In the genomic region with DNA sequence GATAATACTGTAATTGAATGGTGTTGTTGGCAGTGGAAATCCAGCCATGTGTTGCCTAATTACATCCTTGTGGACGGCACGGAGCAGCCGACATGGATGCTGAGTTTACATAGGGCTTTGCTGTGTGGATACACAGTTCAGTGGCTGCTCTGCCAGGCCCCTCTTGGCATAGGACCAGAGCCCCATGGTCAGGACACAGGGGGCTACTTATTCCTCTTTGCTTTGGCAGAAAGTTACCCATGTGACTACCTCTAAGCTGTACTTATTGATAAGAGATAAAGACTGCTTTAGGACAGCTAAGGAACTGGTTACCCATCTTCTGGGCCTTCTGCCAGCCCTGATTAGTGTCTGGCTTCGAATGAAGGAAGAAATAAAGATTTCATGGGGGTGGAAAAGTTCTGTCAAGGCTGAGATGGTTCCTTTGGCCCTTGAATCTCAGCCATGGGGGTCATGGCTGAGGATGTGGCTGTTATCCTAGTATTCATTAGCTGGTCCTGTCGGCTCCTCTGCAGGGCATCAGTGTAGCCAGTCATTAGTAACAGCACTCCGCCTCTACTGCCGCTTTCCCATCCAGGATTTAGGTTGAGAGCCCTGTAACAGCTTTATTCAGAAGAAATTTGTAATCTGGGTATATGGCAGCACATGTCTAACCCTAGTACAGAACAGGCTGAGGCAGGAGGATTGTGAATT, we compare ENCODE assay signal across 18 mouse cellular contexts. TPM values are rescaled to one million over a fixed set of nuclear protein-coding genes. Genes with fewer than 3 reads are reported as not detected.
DNase-seq lines count a peak whose midpoint lies in the region; ATAC-seq and TF ChIP-seq lines count a peak whose summit lies in the region.
"Had no signal": no experiment of that assay in that cellular context is flagged by ENCODE, and none has a peak within 500 bp of the region (broad histone marks: within the 10 kb centered on the region; RNA-seq: fewer than 3 reads in every experiment).

No protein-coding gene starts in this region.

- 61% methylated on average over 7 of the region's 7 CpGs for WGBS in forebrain, embryonic 14.5 days
- 85% methylated on average over 7 of the region's 7 CpGs for WGBS in forebrain, embryonic 11.5 days
- WGBS in liver, adult 2 months: 67% methylated on average over 7 of the region's 7 CpGs
- 63% methylated on average over 7 of the region's 7 CpGs for WGBS in liver, postnatal 0 days (ENCODE audit: insufficient replicate concordance)

- no peak for TF ChIP-seq EP300 in liver, postnatal 0 days (IDR thresholded peaks at IDR 0.05; ENCODE audit: low read depth)

- H3K79me2 ChIP-seq in liver, adult 2 months (ENCODE audit: control insufficient read depth, insufficient read depth, low read length): peaks cover 34% of the 10 kb centered on the region

- no peaks in the 10 kb centered on the region for H3K27me3 ChIP-seq in forebrain, embryonic 14.5 days (replicated peaks; ENCODE audit: control insufficient read depth, insufficient read depth, low read length)
- H3K27me3 ChIP-seq in forebrain, embryonic 11.5 days (ENCODE audit: control insufficient read depth, insufficient read depth, low read length): no peaks in the 10 kb centered on the region
- no peaks in the 10 kb centered on the region for H3K27me3 ChIP-seq in liver, adult 2 months (ENCODE audit: control insufficient read depth, insufficient read depth, low read length)
- no peaks in the 10 kb centered on the region for H3K27me3 ChIP-seq in liver, postnatal 0 days (ENCODE audit: insufficient read depth, low read length)
- H3K27me3 ChIP-seq: lung, embryonic 15.5 days had no signal

- TF ChIP-seq CTCF in liver, adult 2 months (IDR thresholded peaks at IDR 0.05; ENCODE audit: low read depth, low read length): no peak
- TF ChIP-seq CTCF in liver, postnatal 0 days (IDR thresholded peaks at IDR 0.05; ENCODE audit: low read depth): no peak

- no peak overlapping the region for H3K9ac ChIP-seq in forebrain, embryonic 14.5 days (ENCODE audit: low read length)
- H3K9ac ChIP-seq in forebrain, embryonic 11.5 days (ENCODE audit: low read length): no peak overlapping the region
- no peak overlapping the region for H3K9ac ChIP-seq in liver, adult 2 months (ENCODE audit: low read depth, low read length)
- H3K9ac ChIP-seq in liver, postnatal 0 days (replicated peaks): no peak overlapping the region
- H3K9ac ChIP-seq: lung, embryonic 15.5 days had no signal

- H3K4me1 ChIP-seq in forebrain, embryonic 14.5 days (ENCODE audit: control insufficient read depth, insufficient read depth, low read length): no peaks in the 10 kb centered on the region
- H3K4me1 ChIP-seq in forebrain, embryonic 11.5 days (replicated peaks; ENCODE audit: control insufficient read depth, insufficient read depth, low read length): no peaks in the 10 kb centered on the region
- no peaks in the 10 kb centered on the region for H3K4me1 ChIP-seq in liver, adult 2 months (ENCODE audit: control insufficient read depth, insufficient read depth, low read length)
- H3K4me1 ChIP-seq in liver, postnatal 0 days (ENCODE audit: insufficient read depth): no peaks in the 10 kb centered on the region
- H3K4me1 ChIP-seq: lung, embryonic 15.5 days had no signal

- TF ChIP-seq POLR2A in liver, adult 2 months (IDR thresholded peaks at IDR 0.05; ENCODE audit: extremely low read depth, insufficient read depth, low read length): no peak

- no peak overlapping the region for H3K4me2 ChIP-seq in forebrain, embryonic 14.5 days (ENCODE audit: low read length)
- no peak overlapping the region for H3K4me2 ChIP-seq in forebrain, embryonic 11.5 days (ENCODE audit: low read depth, low read length, severe bottlenecking)
- no peak overlapping the region for H3K4me2 ChIP-seq in liver, postnatal 0 days (ENCODE audit: low read depth, low read length)
- H3K4me2 ChIP-seq: lung, embryonic 15.5 days had no signal

- no peak overlapping the region for H3K4me3 ChIP-seq in forebrain, embryonic 14.5 days (ENCODE audit: low read depth, low read length)
- H3K4me3 ChIP-seq in forebrain, embryonic 11.5 days (ENCODE audit: low read depth, low read length): no peak overlapping the region
- H3K4me3 ChIP-seq in liver, adult 2 months (ENCODE audit: insufficient read depth, low read depth, low read length): no peak overlapping the region
- H3K4me3 ChIP-seq in liver, postnatal 0 days (ENCODE audit: low read depth, low read length): no peak overlapping the region
- H3K4me3 ChIP-seq: lung, embryonic 15.5 days had no signal

- H3K9me3 ChIP-seq in forebrain, embryonic 14.5 days (replicated peaks; ENCODE audit: control insufficient read depth, low read length): no peaks in the 10 kb centered on the region
- H3K9me3 ChIP-seq in forebrain, embryonic 11.5 days (ENCODE audit: control insufficient read depth, low read length): no peaks in the 10 kb centered on the region
- H3K9me3 ChIP-seq in liver, postnatal 0 days (ENCODE audit: low read length): peaks cover 6% of the 10 kb centered on the region
- H3K9me3 ChIP-seq: lung, embryonic 15.5 days had no signal

- H3K36me3 ChIP-seq in forebrain, embryonic 14.5 days (ENCODE audit: control insufficient read depth, insufficient read depth, low read length): no peaks in the 10 kb centered on the region
- H3K36me3 ChIP-seq in forebrain, embryonic 11.5 days (ENCODE audit: control insufficient read depth, insufficient read depth, low read length): no peaks in the 10 kb centered on the region
- peaks cover 22% of the 10 kb centered on the region for H3K36me3 ChIP-seq in liver, adult 2 months (ENCODE audit: control insufficient read depth, insufficient read depth, low read length)
- H3K36me3 ChIP-seq in liver, postnatal 0 days (replicated peaks; ENCODE audit: insufficient read depth, low read length): 0 out of 2 replicates have a peak, but pooled peaks cover 3% of the 10 kb centered on the region
- H3K36me3 ChIP-seq: lung, embryonic 15.5 days had no signal

- DNase-seq in forebrain, embryonic 14.5 days (ENCODE audit: low spot score): peak; percentile 31
- DNase-seq in forebrain, embryonic 11.5 days (ENCODE audit: low spot score): no peak
- peak; percentile 39 for DNase-seq in liver, adult 2 months (ENCODE audit: extremely low read depth, low read depth, low spot score)
- DNase-seq in liver, postnatal 0 days: no peak
- DNase-seq in brain, adult 2 months (ENCODE audit: low read depth, low spot score): peak; percentile 29
- no peak for DNase-seq in gastrocnemius, adult 8-10 months (ENCODE audit: low spot score in 2 of 2)
- DNase-seq: adrenal gland, adult 2 months; B cell, adult 2 months; gastrocnemius, postnatal 10 days; kidney, adult 2 months; thymus, postnatal 4 days had no signal

- ATAC-seq in forebrain, embryonic 14.5 days: peak; percentile 62; the same call in 1 of the 2 replicates
- ATAC-seq in forebrain, embryonic 11.5 days (replicated peaks; ENCODE audit: low FRiP score): no peak
- ATAC-seq in liver, postnatal 0 days: no peak
- ATAC-seq in megakaryocyte progenitor cell, adult 5-6 weeks (replicated peaks; ENCODE audit: poor library complexity): peak; percentile 31; the same call in 1 of the 2 replicates
- ATAC-seq in activated CD4-positive, CD25-positive, alpha-beta regulatory T cell, adult 4 months: no peak

- H3K27ac ChIP-seq in forebrain, embryonic 14.5 days (ENCODE audit: low read depth, low read length): no peak overlapping the region
- H3K27ac ChIP-seq in forebrain, embryonic 11.5 days (ENCODE audit: low read depth, low read length): no peak overlapping the region
- no peak overlapping the region for H3K27ac ChIP-seq in liver, adult 2 months (replicated peaks; ENCODE audit: insufficient read depth, low read depth, low read length)
- H3K27ac ChIP-seq in liver, postnatal 0 days (ENCODE audit: low read depth): no peak overlapping the region
- H3K27ac ChIP-seq: lung, embryonic 15.5 days had no signal

RNA-seq across cellular contexts. Expression of gene 5330417H12Rik, which starts 17.8 kb away (rescaled TPM):
- not detected in 2 replicates for polyA plus RNA-seq in forebrain, embryonic 14.5 days (2014; fragmentation: Nextera tagmentation; extraction: Ambion mirVana)
- polyA plus RNA-seq in forebrain, embryonic 11.5 days (2014; fragmentation: Nextera tagmentation; extraction: Ambion mirVana): not detected in 2 replicates
- not detected in 2 replicates for total RNA-seq in liver, adult 2 months (2014; rRNA removed)
- polyA plus RNA-seq in liver, adult 2 months (2012; rRNA removed): not detected in 2 replicates
- polyA plus RNA-seq in liver, postnatal 0 days (2015; fragmentation: Nextera tagmentation; extraction: Ambion mirVana): 0.08 TPM in 1 of 2 replicates, not detected in the other
- total RNA-seq in megakaryocyte progenitor cell, adult 5-6 weeks (2015): not detected in 2 replicates
- total RNA-seq in megakaryocyte progenitor cell, adult 5-6 weeks (2017): not detected in 2 replicates
- not detected for total RNA-seq in gastrocnemius, adult 8-10 months (2022)
- polyA plus RNA-seq in activated CD4-positive, CD25-positive, alpha-beta regulatory T cell, adult 4 months (2017; shearing (Covaris generic)): not detected
- total RNA-seq: adrenal gland, adult 2 months; gastrocnemius, postnatal 10 days; layer of hippocampus, postnatal 25 days had no signal
- polyA plus RNA-seq: adrenal gland, adult 2 months; embryonic facial prominence, embryonic 11.5 days; heart, postnatal 0 days; kidney, adult 2 months; lung, embryonic 15.5 days; small intestine, adult 2 months had no signal

RNA-seq across cellular contexts. Expression of gene Ppfibp2, which starts 47.7 kb away (rescaled TPM):
- polyA plus RNA-seq in forebrain, embryonic 14.5 days (2014; fragmentation: Nextera tagmentation; extraction: Ambion mirVana): 1.6 and 1.8 TPM in 2 replicates
- polyA plus RNA-seq in forebrain, embryonic 11.5 days (2014; fragmentation: Nextera tagmentation; extraction: Ambion mirVana): 3.2 and 4.2 TPM in 2 replicates
- 20.9 and 24.8 TPM in 2 replicates for total RNA-seq in liver, adult 2 months (2014; rRNA removed)
- 9.6 and 9.9 TPM in 2 replicates for polyA plus RNA-seq in liver, adult 2 months (2012; rRNA removed)
- 7.7 and 8.3 TPM in 2 replicates for polyA plus RNA-seq in liver, postnatal 0 days (2015; fragmentation: Nextera tagmentation; extraction: Ambion mirVana)
- total RNA-seq in megakaryocyte progenitor cell, adult 5-6 weeks (2015): 4.8 and 5.0 TPM in 2 replicates
- total RNA-seq in megakaryocyte progenitor cell, adult 5-6 weeks (2017): 3.3 and 4.7 TPM in 2 replicates
- 10 to 100 TPM; 10.6 to 13.0 (median 12.0) TPM for total RNA-seq in gastrocnemius, adult 8-10 months (2022)
- under 1 TPM; 0.31 to 0.44 TPM for polyA plus RNA-seq in activated CD4-positive, CD25-positive, alpha-beta regulatory T cell, adult 4 months (2017; shearing (Covaris generic))

Comparison
In these comparisons a context has a peak if more than half of its experiments do, and no peak if none do; other contexts are left out.
1. ATAC-seq: peak in forebrain, embryonic 14.5 days (single experiment) and megakaryocyte progenitor cell, adult 5-6 weeks (single experiment); none in forebrain, embryonic 11.5 days (single experiment), liver, postnatal 0 days (single experiment) and activated CD4-positive, CD25-positive, alpha-beta regulatory T cell, adult 4 months (single experiment).
2. DNase-seq: peak in forebrain, embryonic 14.5 days (single experiment), liver, adult 2 months (single experiment) and brain, adult 2 months (single experiment); none in forebrain, embryonic 11.5 days (single experiment), liver, postnatal 0 days (single experiment) and gastrocnemius, adult 8-10 months (0 of 2).